Mouse (Mus musculus): ENCODE results near the gene Nav2. TPM values are rescaled to one million over a fixed set of nuclear protein-coding genes. Genes with fewer than 3 reads are reported as not detected.

Gene Nav2
- polyA plus RNA-seq, 1 experiment: 46.2 TPM

DNA sequence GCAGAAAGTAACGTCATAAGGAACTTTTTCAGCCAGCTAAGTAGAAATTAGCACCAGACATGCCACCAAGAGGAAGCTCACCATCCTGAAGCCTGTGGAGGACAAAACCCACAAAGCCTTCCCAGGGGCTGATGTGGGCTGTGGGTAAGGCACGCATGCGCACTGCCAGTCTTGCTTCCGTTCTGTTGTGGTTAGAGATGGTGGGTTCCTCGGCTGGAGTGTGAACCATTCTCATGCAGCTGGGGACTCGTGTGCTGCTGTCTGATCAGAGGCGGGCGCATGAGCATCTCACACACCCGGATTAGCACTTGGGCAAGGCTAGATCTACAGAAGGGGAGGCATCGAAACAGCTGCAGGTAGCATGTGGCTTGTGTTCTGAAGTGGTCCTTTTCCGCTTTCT, 29.0 kb downstream of the Nav2 start:
- H3K4me1 ChIP-seq (replicated peaks; ENCODE audit: control insufficient read depth, insufficient read depth, low read length): peaks cover 6% of the 10 kb centered on the region
- H3K36me3 ChIP-seq (ENCODE audit: control insufficient read depth, insufficient read depth, low read length): no peaks in the 10 kb centered on the region
- no peak for TF ChIP-seq CTCF (IDR thresholded peaks at IDR 0.05; ENCODE audit: borderline replicate concordance, control insufficient read depth, extremely low read depth, insufficient read depth, low read length, poor library complexity)
- peak; percentile 34; the same call in 1 of the 2 replicates for TF ChIP-seq POLR2A (IDR thresholded peaks at IDR 0.05; ENCODE audit: control insufficient read depth, extremely low read depth, insufficient read depth, low read length, poor library complexity)
- 5% methylated on average over 11 of the region's 11 CpGs for WGBS
- no peak overlapping the region for H3K4me3 ChIP-seq (ENCODE audit: control insufficient read depth, insufficient read depth, low read length)
- H3K27me3 ChIP-seq (ENCODE audit: control insufficient read depth, insufficient read depth, low read length): 0 out of 2 replicates have a peak, but pooled peaks cover 2% of the 10 kb centered on the region
- peak; percentile 91 for DNase-seq
- H3K27ac ChIP-seq (ENCODE audit: control insufficient read depth, insufficient read depth, low read length): no peak overlapping the region

DNA sequence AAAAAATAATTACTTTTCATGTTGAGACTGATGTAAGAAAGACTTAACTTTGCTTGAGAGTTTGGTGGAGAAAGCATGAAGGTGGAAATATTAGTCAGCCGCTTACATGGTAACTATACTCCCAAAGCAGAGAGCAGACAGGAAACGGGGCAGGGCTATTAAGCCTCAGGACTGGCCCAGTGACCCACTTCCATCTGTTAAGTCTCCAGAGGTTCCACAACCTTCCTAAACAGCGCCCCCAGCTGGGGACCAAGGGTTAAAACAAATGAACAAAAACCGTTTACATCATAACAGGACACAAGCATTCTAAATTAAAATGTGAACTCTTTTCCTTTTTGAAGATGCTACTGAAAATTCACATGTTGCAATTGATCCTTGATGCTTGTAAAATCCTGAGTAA, 29.7 kb downstream of the Nav2 start:
- no peaks in the 10 kb centered on the region for H3K36me3 ChIP-seq (ENCODE audit: control insufficient read depth, insufficient read depth, low read length)
- TF ChIP-seq CTCF (IDR thresholded peaks at IDR 0.05; ENCODE audit: borderline replicate concordance, control insufficient read depth, extremely low read depth, insufficient read depth, low read length, poor library complexity) (no peak), POLR2A (IDR thresholded peaks at IDR 0.05; ENCODE audit: control insufficient read depth, extremely low read depth, insufficient read depth, low read length, poor library complexity) (no peak)
- no peak overlapping the region for H3K27ac ChIP-seq (ENCODE audit: control insufficient read depth, insufficient read depth, low read length)
- H3K4me3 ChIP-seq (ENCODE audit: control insufficient read depth, insufficient read depth, low read length): no peak overlapping the region
- 0 out of 2 replicates have a peak, but pooled peaks cover 2% of the 10 kb centered on the region for H3K27me3 ChIP-seq (ENCODE audit: control insufficient read depth, insufficient read depth, low read length)
- H3K4me1 ChIP-seq (replicated peaks; ENCODE audit: control insufficient read depth, insufficient read depth, low read length): peaks cover 6% of the 10 kb centered on the region
- peak; percentile 32 for DNase-seq
- WGBS: 4% methylated on average over 4 of the region's 4 CpGs

DNA sequence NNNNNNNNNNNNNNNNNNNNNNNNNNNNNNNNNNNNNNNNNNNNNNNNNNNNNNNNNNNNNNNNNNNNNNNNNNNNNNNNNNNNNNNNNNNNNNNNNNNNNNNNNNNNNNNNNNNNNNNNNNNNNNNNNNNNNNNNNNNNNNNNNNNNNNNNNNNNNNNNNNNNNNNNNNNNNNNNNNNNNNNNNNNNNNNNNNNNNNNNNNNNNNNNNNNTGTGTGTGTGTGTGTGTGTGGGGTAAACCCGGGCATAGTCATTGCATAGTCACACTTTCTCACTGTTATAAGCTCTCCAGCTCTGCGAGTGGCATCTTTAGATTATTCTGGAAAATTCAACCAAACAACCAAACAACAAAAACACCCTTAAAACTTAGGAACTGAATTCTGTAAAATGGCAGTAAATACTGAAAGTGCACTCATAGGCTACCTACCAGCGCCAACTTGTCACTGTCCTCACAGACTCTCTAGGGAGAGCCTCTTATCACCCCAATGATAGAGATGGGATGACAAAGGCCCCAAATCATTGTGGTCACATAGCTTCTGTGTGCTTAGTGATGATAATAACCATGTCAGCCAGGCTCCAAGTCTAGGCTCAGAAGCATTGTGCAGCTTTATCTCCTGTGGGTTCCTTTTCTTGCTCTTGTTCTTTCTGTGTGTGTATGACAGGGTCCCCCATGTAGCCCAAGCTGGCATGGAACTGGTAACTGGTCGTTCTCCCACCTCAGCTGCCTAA, 40.0 kb downstream of the Nav2 start:
- no peak for DNase-seq
- TF ChIP-seq POLR2A (IDR thresholded peaks at IDR 0.05; ENCODE audit: control insufficient read depth, extremely low read depth, insufficient read depth, low read length, poor library complexity): no peak
- TF ChIP-seq CTCF (IDR thresholded peaks at IDR 0.05; ENCODE audit: borderline replicate concordance, control insufficient read depth, extremely low read depth, insufficient read depth, low read length, poor library complexity): no peak
- Histone ChIP-seq H3K4me1 (replicated peaks; ENCODE audit: control insufficient read depth, insufficient read depth, low read length) (no peaks in the 10 kb centered on the region; the same call in 1 of the 2 replicates), H3K27me3 (ENCODE audit: control insufficient read depth, insufficient read depth, low read length) (no peaks in the 10 kb centered on the region), H3K27ac (ENCODE audit: control insufficient read depth, insufficient read depth, low read length) (no peak overlapping the region), H3K4me3 (ENCODE audit: control insufficient read depth, insufficient read depth, low read length) (no peak overlapping the region), H3K36me3 (ENCODE audit: control insufficient read depth, insufficient read depth, low read length) (no peaks in the 10 kb centered on the region)
- 86% methylated on average over 4 of the region's 4 CpGs for WGBS

DNA sequence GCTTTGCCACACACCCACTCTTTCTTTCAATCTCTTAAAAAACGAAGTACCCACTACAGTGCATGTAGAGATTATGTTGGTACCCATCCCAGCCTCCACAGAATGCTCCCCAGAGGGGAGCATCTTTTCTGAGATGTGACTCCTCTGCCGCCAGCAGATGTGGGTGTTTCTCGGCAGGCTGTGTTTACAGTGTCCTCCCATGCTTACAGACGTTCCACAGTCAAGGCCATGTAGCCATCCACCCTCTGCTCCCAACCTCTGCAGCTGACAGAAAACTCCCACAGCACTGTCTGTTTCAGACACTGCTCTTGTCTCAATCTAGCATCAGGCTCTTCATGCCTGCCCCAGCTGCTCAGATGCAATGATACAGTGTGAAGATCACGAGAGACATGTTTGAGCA, 46.0 kb downstream of the Nav2 start:
- WGBS: 87% methylated on average over 5 of the region's 5 CpGs
- Histone ChIP-seq H3K36me3 (ENCODE audit: control insufficient read depth, insufficient read depth, low read length) (no peaks in the 10 kb centered on the region), H3K4me3 (ENCODE audit: control insufficient read depth, insufficient read depth, low read length) (no peak overlapping the region), H3K27ac (ENCODE audit: control insufficient read depth, insufficient read depth, low read length) (no peak overlapping the region), H3K27me3 (ENCODE audit: control insufficient read depth, insufficient read depth, low read length) (no peaks in the 10 kb centered on the region; the same call in 1 of the 2 replicates), H3K4me1 (replicated peaks; ENCODE audit: control insufficient read depth, insufficient read depth, low read length) (no peaks in the 10 kb centered on the region; the same call in 1 of the 2 replicates)
- no peak for TF ChIP-seq POLR2A (IDR thresholded peaks at IDR 0.05; ENCODE audit: control insufficient read depth, extremely low read depth, insufficient read depth, low read length, poor library complexity)
- TF ChIP-seq CTCF (IDR thresholded peaks at IDR 0.05; ENCODE audit: borderline replicate concordance, control insufficient read depth, extremely low read depth, insufficient read depth, low read length, poor library complexity): no peak
- no peak for DNase-seq

DNA sequence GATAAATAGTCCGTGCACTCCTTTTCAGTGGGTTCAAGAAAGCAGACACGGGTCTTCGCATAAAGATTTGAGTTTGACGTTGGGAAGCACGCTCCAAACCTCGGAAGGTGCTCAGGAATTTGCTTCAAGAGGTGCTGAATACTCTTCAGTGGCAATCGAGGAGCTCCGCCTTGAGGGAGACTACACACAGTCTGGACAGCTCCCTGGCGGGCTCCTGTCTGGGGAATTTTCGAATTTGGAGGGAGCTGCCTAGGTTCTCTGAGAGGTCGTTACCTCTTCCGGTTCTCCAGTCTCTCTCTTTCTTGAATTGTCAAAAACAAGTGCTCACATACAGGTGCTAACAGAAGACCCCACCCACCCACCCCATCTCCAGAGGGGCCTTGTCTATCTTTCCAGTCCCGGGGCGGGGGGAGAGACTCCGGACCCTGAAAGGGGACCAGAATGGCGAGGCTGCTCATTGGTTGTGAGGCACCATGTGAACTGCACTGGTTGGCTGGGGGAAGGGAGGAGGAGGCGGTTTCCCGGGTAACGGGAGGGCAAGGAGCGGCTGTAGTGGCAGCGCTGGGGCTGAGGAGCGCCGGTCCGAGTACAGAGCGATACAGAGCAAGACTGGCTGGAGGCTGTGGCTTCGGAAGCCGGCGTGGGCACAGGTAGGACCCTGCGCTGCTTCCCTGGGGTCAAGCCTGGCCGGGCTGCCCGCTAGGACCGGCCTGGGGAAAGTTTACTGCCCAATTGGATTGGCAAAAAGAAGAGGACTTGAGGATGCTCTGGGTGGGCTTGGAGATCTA, 50.2 kb downstream of the Nav2 start:
- TF ChIP-seq POLR2A (IDR thresholded peaks at IDR 0.05; ENCODE audit: control insufficient read depth, extremely low read depth, insufficient read depth, low read length, poor library complexity) (no peak), CTCF (IDR thresholded peaks at IDR 0.05; ENCODE audit: borderline replicate concordance, control insufficient read depth, extremely low read depth, insufficient read depth, low read length, poor library complexity) (no peak)
- H3K4me1 ChIP-seq (replicated peaks; ENCODE audit: control insufficient read depth, insufficient read depth, low read length): no peaks in the 10 kb centered on the region; the same call in 1 of the 2 replicates
- 9% methylated on average over 32 of the region's 32 CpGs for WGBS
- no peaks in the 10 kb centered on the region for H3K36me3 ChIP-seq (ENCODE audit: control insufficient read depth, insufficient read depth, low read length)
- H3K4me3 ChIP-seq (ENCODE audit: control insufficient read depth, insufficient read depth, low read length): no peak overlapping the region
- no peak overlapping the region for H3K27ac ChIP-seq (ENCODE audit: control insufficient read depth, insufficient read depth, low read length)
- DNase-seq: peak; percentile 41
- H3K27me3 ChIP-seq (ENCODE audit: control insufficient read depth, insufficient read depth, low read length): peaks cover 5% of the 10 kb centered on the region; the same call in 1 of the 2 replicates

DNA sequence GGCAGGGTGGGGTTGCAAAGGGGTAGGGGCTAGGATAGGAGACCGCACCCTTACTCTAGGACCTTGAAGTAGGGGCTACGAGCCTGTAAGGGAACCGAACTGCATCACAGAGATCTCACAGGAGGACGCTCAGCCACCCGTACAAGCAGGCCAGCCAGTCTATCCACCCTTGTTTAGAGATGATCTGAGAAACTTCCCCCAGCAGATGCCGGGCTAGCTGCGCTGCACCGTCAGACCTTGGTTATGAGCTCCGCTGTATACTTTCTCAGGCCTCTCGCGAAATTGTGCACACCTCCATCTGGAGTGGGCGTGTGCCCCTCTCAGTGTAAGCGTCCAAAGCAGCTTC, 50.8 kb downstream of the Nav2 start:
- no peaks in the 10 kb centered on the region for H3K36me3 ChIP-seq (ENCODE audit: control insufficient read depth, insufficient read depth, low read length)
- WGBS: 35% methylated on average over 13 of the region's 13 CpGs
- no peak for DNase-seq
- H3K27me3 ChIP-seq (ENCODE audit: control insufficient read depth, insufficient read depth, low read length): peaks cover 5% of the 10 kb centered on the region; the same call in 1 of the 2 replicates
- no peak overlapping the region for H3K27ac ChIP-seq (ENCODE audit: control insufficient read depth, insufficient read depth, low read length)
- no peak overlapping the region for H3K4me3 ChIP-seq (ENCODE audit: control insufficient read depth, insufficient read depth, low read length)
- H3K4me1 ChIP-seq (replicated peaks; ENCODE audit: control insufficient read depth, insufficient read depth, low read length): no peaks in the 10 kb centered on the region; the same call in 1 of the 2 replicates
- TF ChIP-seq CTCF (IDR thresholded peaks at IDR 0.05; ENCODE audit: borderline replicate concordance, control insufficient read depth, extremely low read depth, insufficient read depth, low read length, poor library complexity) (no peak), POLR2A (IDR thresholded peaks at IDR 0.05; ENCODE audit: control insufficient read depth, extremely low read depth, insufficient read depth, low read length, poor library complexity) (no peak)
